Mouse (Mus musculus) neural tube, embryonic 11.5 days (tissue): ENCODE measurements around the gene Olfr635. TPM values are rescaled to one million over a fixed set of nuclear protein-coding genes. Genes with fewer than 3 reads are reported as not detected.

Experiments used
- ATAC-seq: fragments of 200-750 bp; cut with Nextera tagmentation; 2 replicates; pipeline ENCODE4 v1.8.0; 2017; ENCODE audit warnings: moderate number of reproducible peaks, mild to moderate bottlenecking, moderate TSS enrichment, moderate library complexity; ENCODE audit not compliant: insufficient read depth, low FRiP score, low TSS enrichment
- DNase-seq: peaks from one replicate; pipeline ENCODE4 v3.0.0-alpha.2; 2015; ENCODE audit warnings: low spot score
- H3K27ac ChIP-seq: fragments of 300-500 bp; sonication (generic); 2 replicates; pipeline ENCODE4 v1.5.1; 2014; ENCODE audit warnings: low read depth, mild to moderate bottlenecking, low read length
- H3K27me3 ChIP-seq: fragments of 300-500 bp; sonication (generic); 2 replicates; pipeline ENCODE4 v1.6.1; 2014; ENCODE audit warnings: mild to moderate bottlenecking, low read length, mixed read lengths; ENCODE audit not compliant: control insufficient read depth, insufficient read depth
- H3K36me3 ChIP-seq: fragments of 300-500 bp; sonication (generic); 2 replicates; pipeline ENCODE4 v1.6.1; 2014; ENCODE audit warnings: mild to moderate bottlenecking, low read length, moderate library complexity, mixed read lengths; ENCODE audit not compliant: control insufficient read depth, insufficient read depth
- H3K4me1 ChIP-seq: fragments of 300-500 bp; sonication (generic); 2 replicates; pipeline ENCODE4 v1.6.1; 2014; ENCODE audit warnings: low read length, mixed read lengths; ENCODE audit not compliant: control insufficient read depth, insufficient read depth
- H3K4me2 ChIP-seq: fragments of 300-500 bp; sonication (generic); 2 replicates; pipeline ENCODE4 v1.6.1; 2014; ENCODE audit warnings: low read depth, mild to moderate bottlenecking, moderate library complexity
- H3K4me3 ChIP-seq: fragments of 300-500 bp; sonication (generic); 2 replicates; pipeline ENCODE4 v1.5.1; 2014; ENCODE audit warnings: low read depth, low read length
- H3K9ac ChIP-seq: fragments of 300-500 bp; sonication (generic); 2 replicates; pipeline ENCODE4 v1.6.1; 2014; ENCODE audit warnings: mild to moderate bottlenecking, low read length
- H3K9me3 ChIP-seq: fragments of 300-500 bp; sonication (generic); 2 replicates; pipeline ENCODE4 v1.6.1; 2016; ENCODE audit warnings: low read length; ENCODE audit not compliant: control insufficient read depth
- WGBS: fragments of 180-500 bp; shearing (Covaris S2); extraction: QIAGEN DNeasy Blood & Tissue Kit; methylation state at CpG from one replicate; pipeline ENCODE4 v1.1.7; 2014; 5-methylcytosine and 5-hydroxymethylcytosine counted together
- polyA plus RNA-seq: library from polyadenylated mRNA; unstranded; fragments of >200 nt; fragmentation: Nextera tagmentation; extraction: Ambion mirVana; gene quantifications from 2 replicates; pipeline ENCODE4 v1.2.1, GENCODE M21; 2014

Gene Olfr635
- polyA plus RNA-seq, 1 experiment from 2014 or later, result not detected

- Histone ChIP-seq H3K4me2 (no peak within 1 kb of the TSS), H3K9me3 (no peaks in the 10 kb centered on the region), H3K36me3 (no peaks in the 10 kb centered on the region), H3K4me3 (no peak within 1 kb of the TSS), H3K27me3 (no peaks in the 10 kb centered on the region), H3K9ac (no peak within 1 kb of the TSS), H3K27ac (no peak within 1 kb of the TSS), H3K4me1 (no peaks in the 10 kb centered on the region)
- no peak for DNase-seq
- ATAC-seq, result no peak
Observed at GRCm38 (mm10) chr7:104017203-104017602, 46.3 kb downstream of the Olfr635 start, which contains the start of gene Olfr639. Olfr639 (minus strand) TSS chr7:104017303.

GRCm38 (mm10) chr7:104018953-104019352, 48.0 kb downstream of the Olfr635 start:
- ATAC-seq, result no peak
- H3K4me1 ChIP-seq, result no peaks in the 10 kb centered on the region
- no peak overlapping the region for H3K27ac ChIP-seq
- 96% methylated on average over 1 of the region's 1 CpGs for WGBS
- no peaks in the 10 kb centered on the region for H3K9me3 ChIP-seq
- H3K4me3 ChIP-seq, result no peak overlapping the region
- no peaks in the 10 kb centered on the region for H3K27me3 ChIP-seq
- H3K36me3 ChIP-seq, result no peaks in the 10 kb centered on the region
- H3K9ac ChIP-seq, result no peak overlapping the region
- no peak overlapping the region for H3K4me2 ChIP-seq
- DNase-seq, result no peak

GRCm38 (mm10) chr7:104021651-104022050, 50.7 kb downstream of the Olfr635 start:
- Histone ChIP-seq H3K36me3 (no peaks in the 10 kb centered on the region), H3K27ac (no peak overlapping the region), H3K4me1 (no peaks in the 10 kb centered on the region), H3K27me3 (no peaks in the 10 kb centered on the region), H3K9ac (no peak overlapping the region), H3K4me3 (no peak overlapping the region), H3K9me3 (no peaks in the 10 kb centered on the region), H3K4me2 (no peak overlapping the region)
- ATAC-seq, result no peak
- 92% methylated on average over 6 of the region's 6 CpGs for WGBS
- no peak for DNase-seq

GRCm38 (mm10) chr7:104025473-104025872, 54.5 kb downstream of the Olfr635 start, which contains the start of gene Olfr640:
Olfr640 (minus strand) TSS chr7:104025573.
- Histone ChIP-seq H3K4me2 (no peak within 1 kb of the TSS), H3K4me1 (no peaks in the 10 kb centered on the region), H3K27me3 (no peaks in the 10 kb centered on the region), H3K36me3 (no peaks in the 10 kb centered on the region), H3K4me3 (no peak within 1 kb of the TSS), H3K9me3 (no peaks in the 10 kb centered on the region), H3K9ac (no peak within 1 kb of the TSS), H3K27ac (no peak within 1 kb of the TSS)
- WGBS, result 86% methylated on average over 6 of the region's 6 CpGs
- no peak for DNase-seq
- no peak for ATAC-seq

- ATAC-seq (no peak), DNase-seq (no peak)
- Histone ChIP-seq H3K9me3 (no peaks in the 10 kb centered on the region), H3K27me3 (no peaks in the 10 kb centered on the region), H3K27ac (no peak overlapping the region), H3K9ac (no peak overlapping the region), H3K4me1 (no peaks in the 10 kb centered on the region), H3K4me2 (no peak overlapping the region), H3K36me3 (no peaks in the 10 kb centered on the region), H3K4me3 (no peak overlapping the region)
- 84% methylated on average over 3 of the region's 3 CpGs for WGBS
Observed at GRCm38 (mm10) chr7:104026978-104027377, 56.0 kb downstream of the Olfr635 start.

GRCm38 (mm10) chr7:104035145-104035544, 64.2 kb downstream of the Olfr635 start, which contains the start of gene Olfr641:
Olfr641 (plus strand) TSS chr7:104035445.
- no peaks in the 10 kb centered on the region for H3K36me3 ChIP-seq
- no peaks in the 10 kb centered on the region for H3K27me3 ChIP-seq
- H3K4me2 ChIP-seq, result no peak within 1 kb of the TSS
- DNase-seq, result no peak
- no peak within 1 kb of the TSS for H3K9ac ChIP-seq
- 80% methylated on average over 1 of the region's 1 CpGs for WGBS
- no peaks in the 10 kb centered on the region for H3K9me3 ChIP-seq
- no peak within 1 kb of the TSS for H3K27ac ChIP-seq
- no peaks in the 10 kb centered on the region for H3K4me1 ChIP-seq
- no peak for ATAC-seq
- H3K4me3 ChIP-seq, result no peak within 1 kb of the TSS

Other genes starting within 250 kb of the Olfr635 start
- gene Olfr628, start 240.8 kb upstream of the Olfr635 start, polyA plus RNA-seq, result not detected in 2 replicates
- gene Olfr629, start 226.2 kb upstream of the Olfr635 start, polyA plus RNA-seq, result not detected in 2 replicates
- not detected in 2 replicates for gene Olfr630, start 213.8 kb upstream of the Olfr635 start, polyA plus RNA-seq
- gene Olfr69, start 199.6 kb upstream of the Olfr635 start, polyA plus RNA-seq, result not detected in 2 replicates
- not detected in 2 replicates for gene Olfr68, start 191.5 kb upstream of the Olfr635 start, polyA plus RNA-seq
- not detected in 2 replicates for gene Olfr67, start 179.3 kb upstream of the Olfr635 start, polyA plus RNA-seq
- gene Hbb-bt, start 157.2 kb upstream of the Olfr635 start, polyA plus RNA-seq, result 601 and 630 TPM in 2 replicates
- 191 and 252 TPM in 2 replicates for gene Hbb-bs, start 143.1 kb upstream of the Olfr635 start, polyA plus RNA-seq
- gene Hbb-bh2, start 130.6 kb upstream of the Olfr635 start, polyA plus RNA-seq, result not detected in 2 replicates
- 2,034 and 2,085 TPM in 2 replicates for gene Hbb-bh1, start 128.0 kb upstream of the Olfr635 start, polyA plus RNA-seq
- 8,929 and 9,080 TPM in 2 replicates for gene Hbb-y, start 117.9 kb upstream of the Olfr635 start, polyA plus RNA-seq
- gene Olfr66, start 84.9 kb upstream of the Olfr635 start, polyA plus RNA-seq, result not detected in 2 replicates
- gene Olfr64, start 76.7 kb upstream of the Olfr635 start, polyA plus RNA-seq, result not detected in 2 replicates
- gene Olfr65, start 67.7 kb upstream of the Olfr635 start, polyA plus RNA-seq, result not detected in 2 replicates
- not detected in 2 replicates for gene Olfr631, start 42.3 kb upstream of the Olfr635 start, polyA plus RNA-seq
- gene Olfr632, start 36.8 kb upstream of the Olfr635 start, polyA plus RNA-seq, result not detected in 2 replicates
- not detected in 2 replicates for gene Olfr633, start 26.7 kb upstream of the Olfr635 start, polyA plus RNA-seq
- not detected in 2 replicates for gene Olfr638, start 27.6 kb downstream of the Olfr635 start, polyA plus RNA-seq
- not detected in 2 replicates for gene Olfr639, start 46.2 kb downstream of the Olfr635 start, polyA plus RNA-seq
- gene Olfr640, start 54.4 kb downstream of the Olfr635 start, polyA plus RNA-seq, result not detected in 2 replicates
- gene Olfr641, start 64.3 kb downstream of the Olfr635 start, polyA plus RNA-seq, result not detected in 2 replicates
- not detected in 2 replicates for gene Olfr642, start 81.5 kb downstream of the Olfr635 start, polyA plus RNA-seq
- gene 4930516K23Rik, start 90.3 kb downstream of the Olfr635 start, polyA plus RNA-seq, result not detected in 2 replicates
- gene Olfr644, start 100.7 kb downstream of the Olfr635 start, polyA plus RNA-seq, result not detected in 2 replicates
- gene Olfr645, start 114.3 kb downstream of the Olfr635 start, polyA plus RNA-seq, result not detected in 2 replicates
- not detected in 2 replicates for gene Olfr646, start 133.7 kb downstream of the Olfr635 start, polyA plus RNA-seq
- gene Ubqln5, start 158.7 kb downstream of the Olfr635 start, polyA plus RNA-seq, result not detected in 2 replicates
- gene Olfr643, start 166.3 kb downstream of the Olfr635 start, polyA plus RNA-seq, result not detected in 2 replicates
- not detected in 2 replicates for gene Ubqln3, start 172.1 kb downstream of the Olfr635 start, polyA plus RNA-seq
- not detected in 2 replicates for gene Ubqlnl, start 179.4 kb downstream of the Olfr635 start, polyA plus RNA-seq
- gene Olfm5, start 193.7 kb downstream of the Olfr635 start, polyA plus RNA-seq, result 0.11 TPM in 1 of 2 replicates, not detected in the other
- 0.16 and 0.17 TPM in 2 replicates for gene Olfr648, start 212.2 kb downstream of the Olfr635 start, polyA plus RNA-seq
- not detected in 2 replicates for gene Olfr649, start 224.8 kb downstream of the Olfr635 start, polyA plus RNA-seq
- gene Trim6, start 247.6 kb downstream of the Olfr635 start, polyA plus RNA-seq, result 2.5 and 3.1 TPM in 2 replicates